Mouse (Mus musculus): Measurements from ENCODE around the gene Sacs.

DNA sequence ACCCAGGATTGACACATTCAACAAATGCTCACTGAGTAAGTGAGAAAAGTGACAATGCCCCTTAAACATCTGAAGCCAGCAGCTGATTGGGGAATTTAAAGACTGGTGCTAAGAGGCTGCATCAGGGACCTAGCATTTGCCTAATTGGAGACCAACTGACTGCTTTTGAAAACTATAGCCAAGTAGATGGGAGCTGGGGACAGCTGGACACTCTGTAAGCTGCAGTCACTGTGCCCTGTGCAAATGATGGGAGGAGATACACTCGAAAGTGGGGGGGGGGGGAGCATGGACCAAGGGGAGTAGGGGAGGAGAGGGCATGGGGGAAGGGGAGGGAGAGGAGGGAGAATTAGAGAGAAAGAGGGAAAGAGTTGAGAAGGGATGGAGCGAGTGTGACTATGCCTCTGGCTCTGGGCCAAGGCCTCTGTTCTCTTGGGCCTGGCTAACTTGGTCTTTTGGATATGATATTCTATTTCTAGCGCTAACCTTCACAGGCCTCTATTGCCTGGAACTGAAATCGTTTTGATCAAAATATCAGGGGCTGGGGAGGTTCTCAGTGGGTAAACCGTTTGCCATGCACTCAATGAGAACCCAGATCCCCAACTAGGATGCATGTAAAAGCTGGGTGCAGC lies 97.7 kb downstream of the Sacs start:
- no peak for TF ChIP-seq CTCF (IDR thresholded peaks at IDR 0.05; ENCODE audit: low read depth)
- TF ChIP-seq EP300 (optimal IDR thresholded peaks at IDR 0.05), result no peak
